Mouse (Mus musculus): ENCODE measurements around the gene Lrp3. TPM values are rescaled to one million over a fixed set of nuclear protein-coding genes. Genes with fewer than 3 reads are reported as not detected.

Lrp3 gene
- total RNA-seq, 4 experiments from 2014 or later: 74.3 to 86.0 (median 77.5) TPM

DNA sequence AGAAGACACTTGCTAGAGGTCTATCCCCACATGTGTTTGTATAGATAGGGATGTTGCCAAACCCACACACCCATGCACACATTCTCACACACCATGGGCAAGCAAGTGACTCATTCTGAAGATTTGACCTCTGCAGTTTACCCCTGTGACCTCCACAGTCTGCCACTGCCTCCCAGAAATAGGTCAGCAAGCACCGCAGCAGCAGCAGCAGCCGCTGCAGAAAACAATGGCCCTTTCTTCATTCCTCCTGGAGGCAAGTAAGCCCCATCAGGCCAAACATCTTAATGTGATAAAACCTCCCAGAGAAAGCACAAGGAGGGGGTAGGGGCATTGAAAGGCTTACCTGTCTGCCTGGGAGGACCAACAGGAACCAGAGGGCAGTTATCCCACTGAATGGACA is 24.0 kb downstream of the Lrp3 start:
- no peak for DNase-seq (ENCODE audit: low spot score in 2 of 2)

DNA sequence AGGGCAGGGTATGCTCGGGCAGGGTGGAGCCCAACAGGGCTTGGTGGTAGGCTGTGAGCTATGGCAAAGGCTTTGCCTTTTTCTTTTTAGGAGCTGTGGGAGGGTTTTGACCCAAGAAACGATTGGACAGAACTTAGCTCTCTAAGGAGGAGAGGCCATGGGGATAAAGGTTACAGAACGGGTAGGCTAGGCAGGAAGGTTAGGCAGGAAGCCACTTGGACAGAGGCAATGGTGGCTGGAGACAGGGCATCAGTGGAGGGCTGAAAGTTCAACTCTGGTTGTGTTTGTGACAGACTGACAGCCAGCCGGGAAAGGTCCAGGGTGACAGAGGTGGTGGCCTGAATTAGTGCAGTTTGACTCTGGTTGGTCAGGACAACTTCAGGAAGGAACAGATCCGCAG is 25.6 kb downstream of the Lrp3 start:
- no peak for DNase-seq (ENCODE audit: low spot score in 2 of 2)

DNA sequence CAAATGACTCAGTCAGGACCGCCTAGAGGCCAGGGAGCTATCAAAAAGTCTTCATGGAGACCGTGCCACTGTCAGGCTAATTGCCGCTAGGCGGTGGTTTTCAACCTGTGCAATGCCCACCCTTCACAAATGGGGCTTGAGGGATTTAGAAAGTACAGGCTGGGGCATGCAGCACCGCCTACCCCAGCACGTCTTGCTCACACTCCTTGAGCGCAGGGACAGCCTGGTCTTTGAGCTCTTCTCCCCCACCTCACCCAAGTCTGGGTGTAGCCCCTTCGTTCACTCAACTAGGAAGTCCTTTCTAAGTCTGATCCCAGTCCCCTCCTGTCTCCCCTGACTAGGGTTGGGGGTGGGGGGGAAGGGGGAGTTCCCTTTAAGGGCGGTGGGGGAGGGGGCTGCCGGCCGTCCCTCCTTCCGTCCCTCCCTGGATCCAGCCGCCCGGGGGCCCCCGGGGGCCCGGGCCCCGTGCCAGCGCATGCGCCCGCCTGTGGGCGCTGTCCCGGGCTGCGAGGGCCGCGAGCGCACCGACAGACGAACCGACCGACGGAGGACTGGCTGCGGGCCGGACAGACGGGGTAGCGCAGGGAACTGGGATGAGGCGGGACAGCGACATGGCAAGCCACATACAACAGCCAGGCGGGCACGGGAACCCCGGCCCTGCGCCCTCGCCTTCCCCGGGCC is 29.3 kb downstream of the Lrp3 start, which contains the start of gene Slc7a10:
Gene Slc7a10, plus strand, starts transcription at position 497 of the 681 bp plus-strand sequence.
- no peak for DNase-seq (ENCODE audit: low spot score in 2 of 2)

DNA sequence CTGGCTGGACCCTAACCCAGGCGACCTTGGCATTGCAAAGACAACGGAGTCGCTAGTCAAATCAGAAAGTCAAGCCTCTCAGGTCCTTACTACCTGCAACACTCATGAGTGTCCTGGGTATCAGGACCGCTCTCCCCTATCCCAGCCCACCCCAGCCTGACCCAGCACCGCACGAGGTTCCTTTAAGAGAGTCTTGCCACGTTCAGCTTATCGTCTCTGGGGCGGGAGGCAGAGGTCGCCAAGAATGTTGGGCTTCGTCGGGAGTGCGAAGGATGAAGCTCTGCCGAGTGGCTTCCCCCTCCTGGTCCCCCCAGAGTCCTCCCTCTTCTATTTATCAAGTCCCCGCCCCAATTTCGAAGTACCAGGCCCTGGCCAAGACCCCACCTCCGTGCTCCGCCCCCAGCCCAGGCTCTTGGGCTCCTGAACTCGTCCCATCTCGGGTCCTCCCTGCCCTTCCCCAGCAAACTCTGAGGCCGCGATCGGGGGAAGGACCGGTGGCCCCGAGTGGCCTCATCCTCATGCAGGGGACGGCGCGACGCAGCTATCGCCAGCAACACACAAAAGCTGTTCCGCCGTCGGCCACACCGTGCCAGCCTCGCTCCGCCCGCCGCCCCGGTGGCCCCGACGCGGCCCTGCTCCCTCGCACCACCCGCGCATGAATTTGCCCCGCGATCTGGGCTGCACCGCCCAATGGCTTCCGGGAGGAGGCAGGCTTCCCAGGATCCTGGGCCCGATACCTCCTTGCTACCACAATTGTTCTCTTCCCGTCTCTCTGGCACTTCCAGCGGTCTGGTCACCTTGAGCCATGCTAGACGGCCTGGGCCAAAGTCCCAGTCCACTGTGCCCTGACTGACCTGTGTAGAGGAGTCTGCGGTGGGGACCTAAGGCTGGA is 30.2 kb downstream of the Lrp3 start:
- no peak for DNase-seq (ENCODE audit: low spot score in 2 of 2)

DNA sequence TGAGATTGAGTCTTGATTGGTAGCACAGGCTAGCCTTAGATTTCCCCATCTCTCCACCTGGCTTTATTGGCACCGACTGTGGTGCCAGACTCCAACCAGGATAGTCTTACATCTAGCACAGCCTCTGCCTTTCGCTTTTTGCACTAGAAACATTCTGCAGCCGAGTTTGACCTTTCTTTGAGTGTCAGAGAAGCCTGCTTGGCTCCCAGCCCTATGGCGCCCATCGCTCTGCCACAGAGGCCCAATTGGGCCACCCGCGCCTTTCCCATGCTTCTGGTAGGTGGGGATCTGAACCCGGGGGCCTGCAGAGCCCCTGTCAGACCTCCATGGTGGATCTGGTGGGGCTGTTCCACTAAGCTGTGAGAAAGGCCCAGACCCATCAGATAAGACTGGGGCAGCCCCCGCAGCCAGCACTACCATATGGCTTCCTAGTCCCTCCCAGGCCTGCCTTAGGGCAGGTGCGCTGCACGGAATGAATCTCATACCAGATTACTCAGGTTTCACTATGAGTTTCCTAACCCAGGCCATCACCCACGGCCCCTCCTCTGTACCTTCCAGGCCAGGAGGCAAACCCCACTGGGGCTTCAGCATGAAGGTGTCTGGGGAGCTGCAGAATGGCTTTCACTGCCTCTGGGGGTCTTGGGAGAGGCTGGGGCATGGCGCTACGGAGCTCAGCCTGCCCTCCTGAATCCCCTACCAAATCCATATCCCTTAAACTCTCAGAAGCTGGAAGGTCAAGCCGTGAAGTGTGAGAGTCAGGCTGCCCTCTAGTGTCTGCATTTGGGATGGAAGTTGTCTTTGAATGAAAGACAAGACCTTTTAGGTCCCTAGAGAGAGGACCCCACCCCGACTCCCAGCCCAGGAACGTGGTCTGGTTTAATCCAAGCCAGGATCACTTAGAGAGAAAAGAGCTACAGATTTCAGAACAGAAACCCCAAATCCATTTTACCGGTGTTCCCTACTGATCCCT is 38.6 kb downstream of the Lrp3 start:
- DNase-seq (ENCODE audit: low spot score in 2 of 2): no peak

DNA sequence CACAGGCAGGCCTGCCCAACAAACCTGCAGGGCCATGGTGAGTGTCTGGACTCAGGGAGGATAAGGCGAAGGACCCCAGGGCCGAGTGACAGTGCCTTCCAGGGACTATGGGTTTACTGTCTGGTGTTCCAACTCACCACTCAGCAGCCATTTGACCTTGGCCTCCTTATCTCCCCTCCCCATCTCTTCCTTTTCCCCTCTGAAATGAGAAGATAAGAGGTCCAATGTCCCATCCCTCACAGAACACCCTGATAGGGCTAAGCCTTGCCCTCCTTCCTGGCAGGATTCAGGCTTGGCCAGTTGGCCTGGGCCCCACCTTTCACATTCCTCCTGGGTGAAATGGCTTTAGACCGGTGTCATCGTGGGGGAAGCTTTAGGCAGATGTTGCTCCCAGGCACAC is 39.8 kb downstream of the Lrp3 start:
- no peak for DNase-seq (ENCODE audit: low spot score in 2 of 2)

DNA sequence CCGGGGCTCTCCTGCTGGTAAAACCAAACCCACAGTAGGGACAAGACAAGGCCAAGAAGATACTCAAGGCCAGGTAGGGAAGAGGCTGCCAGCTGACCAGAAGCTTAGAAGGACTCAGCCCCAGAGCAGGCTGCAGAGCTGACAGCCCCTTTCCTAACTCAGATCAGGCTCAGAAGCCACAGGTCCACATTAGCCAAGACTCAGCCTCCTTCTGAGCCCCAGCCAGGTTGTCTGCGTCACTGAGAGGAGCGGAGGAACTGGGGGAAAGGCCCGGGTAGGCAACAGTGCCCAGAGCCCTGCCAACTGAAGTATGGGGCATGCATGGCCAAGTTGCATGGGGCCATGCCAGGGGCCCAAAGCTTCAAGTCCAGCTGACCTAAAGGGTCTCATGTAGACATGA is 42.8 kb downstream of the Lrp3 start:
- no peak for DNase-seq (ENCODE audit: low spot score in 2 of 2)

DNA sequence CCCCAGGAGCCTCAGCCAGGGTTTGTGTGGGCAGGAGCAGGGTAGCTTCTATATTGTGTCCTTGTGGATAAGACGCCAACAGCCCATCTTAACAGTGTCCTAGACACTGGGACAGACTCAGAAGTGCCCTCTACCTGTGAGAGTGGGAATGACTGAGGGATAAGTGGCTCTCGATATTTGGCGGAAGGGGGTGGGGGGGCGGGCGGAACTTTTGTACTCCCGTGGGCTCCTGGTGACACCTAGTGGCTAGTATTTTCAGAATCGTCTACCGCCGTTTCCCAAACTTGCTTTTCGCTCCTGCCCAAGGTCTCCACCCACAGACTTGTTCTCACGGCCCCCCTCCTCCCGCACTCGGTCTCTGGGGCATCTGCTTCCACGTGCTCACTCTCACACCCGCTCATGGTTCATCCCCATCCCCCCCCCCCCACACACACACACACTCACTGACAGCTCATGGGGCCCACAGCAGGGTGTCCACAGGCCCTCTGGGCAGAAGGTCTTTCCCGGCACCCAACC is 43.4 kb downstream of the Lrp3 start:
- DNase-seq (ENCODE audit: low spot score in 2 of 2): peak in 1 of 2 experiments; percentile 25

DNA sequence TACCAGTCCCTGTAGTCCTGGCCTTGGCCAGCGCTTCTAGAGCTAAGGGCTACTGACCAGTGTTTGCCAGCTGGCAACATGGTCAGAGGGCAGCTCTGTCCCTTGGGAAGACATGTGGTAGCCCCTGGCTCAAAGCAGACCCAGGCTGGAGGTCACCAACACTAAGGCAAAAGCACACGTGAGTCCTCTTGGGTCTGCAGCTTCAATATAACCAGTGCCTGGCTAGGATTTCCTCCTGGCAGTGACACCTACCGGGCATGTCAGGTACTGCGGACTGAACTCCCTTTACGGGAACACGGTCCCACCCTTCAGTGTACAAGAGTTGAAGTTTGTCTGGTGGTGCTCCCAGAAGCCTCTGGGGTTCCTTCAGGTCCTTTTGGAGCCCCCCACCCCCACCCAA is 46.0 kb downstream of the Lrp3 start:
- peak; percentile 60 to 89 for DNase-seq (ENCODE audit: low spot score in 2 of 2)

DNA sequence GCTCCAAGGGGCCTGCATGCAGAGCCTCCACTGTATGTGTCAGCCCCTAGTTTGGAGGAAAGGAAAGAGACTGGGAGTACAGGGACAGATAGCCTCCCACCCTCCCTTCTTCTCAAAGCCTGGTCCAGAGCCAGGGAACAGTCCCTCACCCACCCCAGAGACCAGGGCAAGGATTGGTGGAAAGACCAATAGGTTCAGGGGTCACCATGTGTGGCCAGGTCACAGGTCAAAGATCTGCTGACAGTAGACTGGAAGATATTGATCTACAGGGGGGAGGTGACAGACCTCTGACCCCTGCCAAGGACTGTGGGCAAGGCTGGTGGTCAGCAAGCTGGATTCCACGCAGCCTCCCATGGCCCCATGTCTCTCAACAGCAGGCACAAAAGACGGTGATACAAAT is 47.4 kb downstream of the Lrp3 start:
- no peak for DNase-seq (ENCODE audit: low spot score in 2 of 2)

DNA sequence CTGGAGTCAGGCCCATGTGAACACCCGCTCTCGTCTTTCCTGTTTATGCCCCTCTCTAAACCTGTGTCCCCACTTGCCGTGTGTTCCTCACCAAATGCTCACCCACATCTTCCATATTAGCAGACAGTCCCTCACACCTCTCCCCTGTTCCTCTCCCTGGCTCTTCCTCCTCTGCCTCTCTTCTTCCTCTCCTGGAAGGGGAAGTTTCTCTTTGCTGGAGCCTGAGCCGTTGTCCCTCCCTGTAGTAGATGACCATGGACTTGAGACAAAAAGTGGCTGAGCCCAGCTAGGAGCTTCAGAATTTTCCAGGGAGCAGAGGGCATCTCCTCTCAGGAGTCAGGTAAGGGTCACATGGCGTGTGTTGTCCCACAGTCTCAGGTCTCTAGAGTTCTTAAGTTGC is 48.3 kb downstream of the Lrp3 start:
- no peak for DNase-seq (ENCODE audit: low spot score in 2 of 2)

DNA sequence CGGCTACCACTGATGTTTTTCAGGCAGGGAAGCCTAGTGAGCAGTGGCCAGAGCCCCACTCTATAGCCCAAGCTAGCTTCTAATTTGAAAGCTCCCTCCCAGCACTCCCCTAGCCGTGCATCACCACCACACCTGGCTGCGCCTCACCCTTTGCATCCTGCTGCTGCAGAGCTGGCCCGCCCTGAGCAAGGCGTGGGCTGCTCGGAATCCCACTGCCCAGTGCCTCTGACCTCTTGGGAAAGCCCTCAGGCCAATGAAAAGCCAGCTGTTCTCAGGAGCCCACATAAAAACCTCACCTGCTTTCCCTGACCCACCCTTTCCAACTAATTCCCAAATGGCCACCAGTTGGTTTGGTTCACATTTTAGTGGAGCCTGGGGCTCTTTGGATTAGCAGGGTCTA is 51.2 kb downstream of the Lrp3 start:
- no peak for DNase-seq (ENCODE audit: low spot score in 2 of 2)

DNA sequence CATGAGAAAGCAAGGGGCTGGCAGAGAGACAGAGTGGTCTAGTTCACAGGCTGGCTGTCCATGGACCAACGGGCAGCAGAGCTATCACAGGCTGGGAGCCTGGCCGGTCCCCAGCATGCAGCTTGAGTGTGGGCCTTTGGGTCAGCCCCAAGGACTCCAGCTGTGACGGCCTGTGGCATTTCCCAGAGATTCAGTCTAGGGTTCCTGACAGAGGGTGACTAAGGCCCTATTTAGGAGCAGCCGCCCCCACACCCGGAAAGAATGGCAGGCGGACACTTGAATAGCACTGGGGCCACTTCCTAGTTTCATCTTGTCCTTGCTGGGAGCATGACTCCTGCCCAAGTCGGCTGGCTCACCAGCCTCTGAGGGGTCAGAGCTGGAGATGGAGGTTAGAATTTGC is 51.7 kb downstream of the Lrp3 start:
- DNase-seq (ENCODE audit: low spot score in 2 of 2): no peak

DNA sequence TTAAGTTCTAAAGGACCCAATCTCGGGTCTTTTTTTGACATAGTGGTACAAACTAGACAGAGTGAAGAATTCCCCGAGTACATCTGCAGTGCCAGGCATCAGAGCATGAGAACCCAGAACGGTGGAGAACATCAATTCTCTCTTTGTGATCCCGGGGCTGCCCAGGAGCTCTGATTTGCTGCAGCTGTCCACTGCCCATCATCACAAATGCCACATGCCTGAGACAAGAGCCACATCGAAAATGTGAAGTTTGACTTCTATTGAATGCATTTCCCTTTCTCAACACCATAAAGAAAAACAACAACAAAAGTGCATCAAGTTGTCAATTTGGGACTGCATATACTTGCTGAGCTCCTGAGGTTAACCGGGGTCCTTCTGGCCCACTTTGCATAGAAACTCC is 52.9 kb downstream of the Lrp3 start:
- DNase-seq (ENCODE audit: low spot score in 2 of 2): no peak

DNA sequence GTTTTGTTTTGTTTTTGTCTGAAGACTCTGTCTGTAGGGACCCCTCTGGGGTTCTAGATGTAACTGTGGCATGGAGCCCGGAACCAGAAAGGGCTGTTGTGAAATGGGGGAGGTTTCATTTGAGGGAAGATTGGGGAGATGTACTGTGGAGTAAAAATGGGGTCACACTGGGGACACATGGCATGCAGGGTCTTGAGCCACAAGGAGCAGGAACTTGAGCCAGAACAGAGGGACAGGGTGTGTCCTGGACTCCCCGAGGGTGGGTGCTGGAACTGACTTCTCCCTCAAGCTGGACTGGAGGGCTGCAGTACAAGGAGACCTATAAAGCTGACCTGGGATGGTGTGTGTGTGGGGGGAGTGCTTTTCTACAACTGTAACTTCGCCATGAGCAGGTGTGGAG is 57.8 kb downstream of the Lrp3 start:
- no peak for DNase-seq (ENCODE audit: low spot score in 2 of 2)

DNA sequence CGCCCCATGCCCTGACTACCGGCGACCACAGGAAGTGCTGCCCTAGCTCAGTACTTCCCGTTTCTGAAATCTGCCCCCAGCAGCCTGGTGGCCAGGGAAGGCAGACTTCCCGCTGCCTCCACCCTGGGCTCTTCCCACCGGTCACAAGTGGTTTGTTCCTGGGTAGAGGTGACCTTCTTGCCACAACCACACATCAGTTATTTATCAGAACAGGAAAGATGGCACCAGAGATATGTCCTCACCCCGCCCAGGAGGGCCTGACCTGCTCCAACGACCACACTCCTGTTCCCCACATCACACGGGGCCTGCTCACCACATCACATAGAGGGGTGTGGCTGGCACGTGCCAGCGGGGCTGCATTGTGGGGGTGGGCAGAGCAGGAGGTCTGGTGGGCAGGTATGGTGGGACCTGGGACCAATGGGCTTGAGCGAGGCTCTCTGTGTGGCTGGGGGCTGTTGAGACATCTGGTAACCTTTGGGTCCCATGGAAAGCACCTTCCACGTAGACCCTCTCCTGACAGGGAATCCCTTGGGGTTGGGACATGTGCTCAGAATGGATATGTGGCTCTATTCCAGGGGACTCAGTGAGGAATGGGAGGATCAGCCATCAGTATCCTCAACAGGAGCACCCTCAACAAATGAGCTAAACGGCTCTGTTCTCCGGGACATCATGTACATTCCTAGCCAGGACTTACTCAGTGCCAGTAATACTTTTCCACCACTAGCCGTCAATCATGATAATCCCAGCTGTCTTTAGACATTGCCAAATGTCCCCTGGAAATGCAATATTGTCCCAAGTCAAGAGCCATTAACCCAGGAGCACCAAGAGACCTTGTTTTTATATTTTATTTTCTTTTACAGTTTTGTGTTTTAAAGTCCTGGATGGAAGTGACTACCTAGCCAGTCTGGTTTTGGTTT is 58.5 kb downstream of the Lrp3 start:
- no peak for DNase-seq (ENCODE audit: low spot score in 2 of 2)

DNA sequence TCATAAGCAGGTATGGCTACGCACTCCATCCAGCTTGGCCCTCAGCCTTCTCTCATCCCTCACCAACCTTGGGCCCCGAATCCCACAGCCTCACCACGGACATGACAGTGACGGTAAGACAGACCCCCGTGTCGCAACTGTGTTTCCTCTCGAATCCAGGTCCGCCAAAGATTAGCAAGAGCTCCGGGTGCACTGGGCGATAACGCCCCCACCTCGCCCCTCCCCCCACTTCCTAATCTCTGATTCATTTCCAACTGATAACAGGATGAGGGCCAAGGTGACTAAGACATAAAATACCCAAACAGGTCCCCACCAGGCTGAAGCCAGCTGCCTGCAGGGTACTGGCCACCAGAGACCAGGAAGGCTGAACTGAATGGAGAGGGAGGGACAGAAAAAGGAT is 60.8 kb downstream of the Lrp3 start:
- DNase-seq (ENCODE audit: low spot score in 2 of 2): no peak

DNA sequence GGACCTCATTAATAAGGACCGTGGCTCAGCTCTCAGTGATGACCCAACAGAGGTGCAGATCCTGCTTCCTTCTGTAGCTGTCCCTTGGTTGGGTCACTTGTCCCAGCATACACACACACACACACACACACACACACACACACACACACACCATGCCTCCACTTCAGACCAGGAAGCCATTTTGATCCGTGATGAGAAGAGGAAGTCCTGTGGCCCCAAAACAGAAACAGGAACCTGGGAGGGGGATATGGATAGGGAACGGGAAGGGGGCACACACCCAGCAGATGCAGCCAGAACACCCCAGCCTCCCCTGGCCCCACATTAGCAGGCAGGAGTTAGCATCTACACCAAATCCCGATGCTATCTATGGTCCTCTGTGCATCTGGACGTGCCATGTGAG is 64.4 kb downstream of the Lrp3 start:
- DNase-seq (ENCODE audit: low spot score in 2 of 2): no peak

Data from left cerebral cortex, adult 8-10 months (tissue).